Mouse (Mus musculus) embryonic facial prominence, embryonic 15.5 days (tissue): ENCODE measurements around the gene Vps4b. TPM values are rescaled to one million over a fixed set of nuclear protein-coding genes. Genes with fewer than 3 reads are reported as not detected.
A peak's percentile ranks its signal among the peaks of the same experiment; 100 is the strongest.

Experiments used
- ATAC-seq: fragments of 200-750 bp; cut with Nextera tagmentation; 2 replicates; pipeline ENCODE4 v1.8.0; 2017; ENCODE audit warnings: low read depth, moderate TSS enrichment; ENCODE audit not compliant: insufficient number of reproducible peaks, low FRiP score, low TSS enrichment
- H3K27ac ChIP-seq: fragments of 300-500 bp; sonication (generic); replicated peaks from 2 replicates; pipeline ENCODE4 v1.5.1; 2015; ENCODE audit warnings: mild to moderate bottlenecking, inconsistent platforms
- H3K27me3 ChIP-seq: fragments of 300-500 bp; sonication (generic); 2 replicates; pipeline ENCODE4 v1.6.1; 2015; ENCODE audit warnings: inconsistent platforms
- H3K36me3 ChIP-seq: fragments of 300-500 bp; sonication (generic); 2 replicates; pipeline ENCODE4 v1.6.1; 2015; ENCODE audit warnings: mild to moderate bottlenecking, inconsistent platforms
- H3K4me1 ChIP-seq: fragments of 300-500 bp; sonication (generic); 2 replicates; pipeline ENCODE4 v1.6.1; 2015; ENCODE audit warnings: inconsistent platforms
- H3K4me2 ChIP-seq: fragments of 300-500 bp; sonication (generic); replicated peaks from 2 replicates; pipeline ENCODE4 v1.6.1; 2015; ENCODE audit warnings: mild to moderate bottlenecking, inconsistent platforms
- H3K4me3 ChIP-seq: fragments of 300-500 bp; sonication (generic); replicated peaks from 2 replicates; pipeline ENCODE4 v1.5.1; 2015; ENCODE audit warnings: mild to moderate bottlenecking, inconsistent platforms
- H3K9ac ChIP-seq: fragments of 300-500 bp; sonication (generic); 2 replicates; pipeline ENCODE4 v1.6.1; 2015; ENCODE audit warnings: inconsistent platforms
- H3K9me3 ChIP-seq: fragments of 300-500 bp; sonication (generic); replicated peaks from 2 replicates; pipeline ENCODE4 v1.6.1; 2016; ENCODE audit warnings: inconsistent platforms
- WGBS: fragments of 180-500 bp; shearing (Covaris S2); methylation state at CpG from one replicate; pipeline ENCODE4 v1.1.7; 2015; 5-methylcytosine and 5-hydroxymethylcytosine counted together
- polyA plus RNA-seq: library from polyadenylated mRNA; unstranded; fragments of >200 nt; fragmentation: Nextera tagmentation; extraction: Ambion mirVana; gene quantifications from 2 replicates; pipeline ENCODE4 v1.2.1, GENCODE M21; 2015

Gene Vps4b
- polyA plus RNA-seq, 1 experiment from 2014 or later = 62.9 TPM

GRCm38 (mm10) chr1:106715111-106716083 is 81.1 kb downstream of the Vps4b start:
- WGBS = 83% methylated on average over 13 of the region's 13 CpGs
- Histone ChIP-seq H3K36me3 (no peaks in the 10 kb centered on the region), H3K9ac (no peak overlapping the region), H3K4me3 (no peak overlapping the region), H3K4me2 (peak overlapping the region; percentile 92; the same call in 1 of the 2 replicates), H3K27me3 (no peaks in the 10 kb centered on the region), H3K27ac (peak overlapping the region; percentile 93), H3K9me3 (no peaks in the 10 kb centered on the region), H3K4me1 (peaks cover 16% of the 10 kb centered on the region; the same call in 1 of the 2 replicates)
- no peak for ATAC-seq

- Histone ChIP-seq H3K4me2 (peak overlapping the region; percentile 92), H3K9me3 (no peaks in the 10 kb centered on the region), H3K4me1 (peaks cover 18% of the 10 kb centered on the region; the same call in 1 of the 2 replicates), H3K36me3 (no peaks in the 10 kb centered on the region), H3K27ac (peak overlapping the region; percentile 93), H3K4me3 (peak overlapping the region; percentile 76), H3K27me3 (no peaks in the 10 kb centered on the region), H3K9ac (peak overlapping the region; percentile 74)
- ATAC-seq = no peak; the same call in none of the 2 replicates
- 2% methylated on average over 21 of the region's 21 CpGs for WGBS
Measured at GRCm38 (mm10) chr1:106714530-106714981, 82.0 kb downstream of the Vps4b start.

Other genes with a start within 250 kb of the Vps4b start
- 22.0 and 23.4 TPM in 2 replicates for gene Bcl2, start 82.5 kb downstream of the Vps4b start, polyA plus RNA-seq
- gene Kdsr, start 37.0 kb downstream of the Vps4b start, polyA plus RNA-seq = 18.0 and 18.1 TPM in 2 replicates
- 73.5 and 86.0 TPM in 2 replicates for gene Serpinb5, start 64.4 kb upstream of the Vps4b start, polyA plus RNA-seq
- gene Serpinb12, start 137.7 kb upstream of the Vps4b start, polyA plus RNA-seq = 37.3 and 38.6 TPM in 2 replicates
- gene Serpinb13, start 184.3 kb upstream of the Vps4b start, polyA plus RNA-seq = 0.13 TPM in 1 of 2 replicates, not detected in the other